Mouse (Mus musculus) gastrocnemius, postnatal 36 days (tissue): ENCODE measurements around the gene Hic1. TPM values are rescaled to one million over a fixed set of nuclear protein-coding genes. Genes with fewer than 3 reads are reported as not detected.
A peak's percentile ranks its signal among the peaks of the same experiment; 100 is the strongest.

Experiments used
- DNase-seq, 2 experiments: peaks; one replicate each; pipeline ENCODE4 v3.0.0; 2022
- intact Hi-C: fragments of 180-260 bp; cut with DNase I; formaldehyde crosslinking; loops from one replicate; pipeline ENCODE4 v1.15.1; 2025
- long read RNA-seq, 2 experiments: library from polyadenylated mRNA; stranded (forward); transcript quantifications; one replicate each; pipeline ENCODE4 v2.0.0; 2021
- total RNA-seq, 2 experiments: library from RNA; stranded (reverse); gene quantifications; 2 replicates each; pipeline ENCODE4 v1.2.3; 2021

The Hic1 gene
- 1 to 10 TPM; 5.1 to 7.2 TPM for total RNA-seq
- long read RNA-seq, experiment 1, partial matches to known transcripts = 0 of 1 reads
- long read RNA-seq, experiment 1, other reads (novel, unspliced or antisense) = 1 of 1 reads
- long read RNA-seq, experiment 2, partial matches to known transcripts = 0 of 1 reads
- long read RNA-seq, experiment 2, other reads (novel, unspliced or antisense) = 0 of 1 reads

DNA sequence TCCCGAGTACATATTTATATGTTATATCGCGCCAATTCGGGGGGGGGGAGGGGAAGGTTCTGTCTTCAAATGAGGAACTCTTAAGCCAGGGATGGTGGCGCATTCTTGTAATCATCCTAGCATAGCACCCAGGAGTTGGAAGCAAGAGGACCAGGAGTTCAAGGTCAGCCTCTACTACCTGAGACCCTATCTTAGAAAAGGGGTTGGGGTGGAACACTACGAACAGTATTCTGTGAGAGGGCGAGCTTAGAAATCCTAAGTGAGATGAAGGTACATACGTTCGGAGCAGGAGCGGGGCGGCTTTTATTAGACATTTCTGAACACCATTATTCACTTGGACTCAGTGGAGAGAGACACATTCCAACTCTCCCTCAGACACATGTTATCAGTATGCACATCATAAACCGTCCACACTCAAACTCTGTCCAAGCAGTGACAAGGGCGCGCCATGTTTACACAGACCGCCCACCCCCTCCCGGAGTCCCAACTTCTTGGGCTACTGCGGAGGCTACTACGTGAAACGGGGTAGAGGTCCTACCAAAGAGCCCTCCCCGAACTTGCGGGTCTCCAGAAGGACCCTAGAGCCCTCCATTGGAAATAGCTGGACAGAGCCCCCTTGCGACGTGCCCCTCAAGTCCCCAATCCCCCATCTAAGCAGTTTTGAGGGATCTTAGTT lies at the start of gene Hic1:
Gene Hic1, minus strand, starts transcription at position 115 of the 676 bp plus-strand sequence.
- no peak for DNase-seq
- intact Hi-C loops = loop anchor here (1.0 kb wide), 1 partner anchor 188 kb away; no protein-coding TSS in a partner anchor

DNA sequence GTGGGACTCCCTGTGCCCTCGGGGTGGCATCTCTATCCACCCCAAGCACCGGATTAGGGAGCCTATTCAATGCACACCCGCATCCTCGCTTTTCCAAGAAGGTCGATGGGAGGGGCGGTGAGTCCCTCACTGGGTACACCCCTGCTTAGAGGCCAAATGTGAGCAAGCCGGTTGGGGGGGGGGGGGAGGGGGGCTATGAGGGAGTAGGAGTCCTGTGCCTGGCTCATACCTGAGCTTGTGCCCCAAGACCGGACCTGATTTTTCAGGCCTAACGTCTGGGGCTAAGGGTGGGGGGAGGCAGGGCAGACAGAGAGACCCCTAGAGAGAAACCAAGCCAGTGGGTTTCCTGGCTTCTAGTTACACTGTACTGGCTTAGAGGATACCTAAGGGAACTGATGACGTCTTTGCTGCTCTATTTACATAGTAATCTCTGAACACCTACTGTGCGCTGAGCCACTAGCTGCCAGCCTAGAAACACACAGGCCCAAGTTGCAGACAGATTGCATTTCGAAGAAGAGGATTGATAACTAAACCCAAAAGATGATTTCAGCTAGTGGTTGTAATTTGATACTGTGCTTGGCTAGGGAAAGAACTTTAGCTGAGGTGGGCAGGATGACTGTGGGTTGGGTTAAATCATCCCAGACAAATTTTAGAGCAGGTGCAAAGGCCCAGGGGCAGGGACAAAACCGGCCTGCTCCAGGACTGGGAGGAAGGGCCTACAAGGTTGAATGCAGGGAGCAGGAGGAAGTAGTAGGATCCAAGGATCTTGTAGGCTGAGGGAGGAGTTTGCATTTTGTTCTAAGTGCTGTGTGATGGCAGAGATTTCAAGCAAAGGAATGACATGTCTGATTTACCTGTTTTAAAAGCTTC lies 45.0 kb upstream of the Hic1 start:
- intact Hi-C loops = no loop called here
- DNase-seq = no peak

DNA sequence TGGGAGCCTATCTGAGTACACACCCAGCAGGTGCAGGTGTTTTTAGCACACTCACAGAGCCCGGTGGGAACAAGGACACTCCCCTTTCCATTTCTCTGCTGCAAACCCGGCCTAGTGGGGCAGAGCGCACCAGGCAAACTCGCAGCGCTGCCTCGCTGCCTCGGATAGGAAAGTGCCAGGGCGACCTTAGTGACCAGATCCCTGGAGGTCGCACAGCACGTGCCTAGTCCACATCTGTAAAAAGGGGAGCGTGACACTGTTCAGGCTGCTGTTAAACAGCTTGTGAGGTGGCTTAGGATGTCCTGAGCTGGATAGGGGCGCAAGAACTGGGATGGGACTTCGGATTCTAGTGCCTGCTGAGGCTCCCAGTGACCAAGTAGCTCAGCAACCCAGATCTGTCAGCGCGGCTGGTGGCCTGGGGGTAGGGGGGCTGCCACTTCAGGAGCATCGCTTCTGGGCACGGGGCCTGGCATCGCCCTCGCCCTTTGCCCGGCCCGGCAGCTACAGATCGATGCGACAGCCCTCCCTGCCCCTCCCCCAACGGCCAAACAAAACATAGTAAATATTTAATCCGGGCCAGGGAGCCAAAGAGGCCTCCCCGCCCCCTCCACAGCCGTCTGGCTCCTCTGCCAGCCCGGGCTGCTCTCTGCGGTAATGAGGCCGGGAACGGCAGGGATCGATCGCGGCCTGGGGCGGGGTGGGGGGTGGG lies 44.2 kb upstream of the Hic1 start:
- intact Hi-C loops = no loop called here
- DNase-seq = peak in 1 of 2 experiments; percentile 24

DNA sequence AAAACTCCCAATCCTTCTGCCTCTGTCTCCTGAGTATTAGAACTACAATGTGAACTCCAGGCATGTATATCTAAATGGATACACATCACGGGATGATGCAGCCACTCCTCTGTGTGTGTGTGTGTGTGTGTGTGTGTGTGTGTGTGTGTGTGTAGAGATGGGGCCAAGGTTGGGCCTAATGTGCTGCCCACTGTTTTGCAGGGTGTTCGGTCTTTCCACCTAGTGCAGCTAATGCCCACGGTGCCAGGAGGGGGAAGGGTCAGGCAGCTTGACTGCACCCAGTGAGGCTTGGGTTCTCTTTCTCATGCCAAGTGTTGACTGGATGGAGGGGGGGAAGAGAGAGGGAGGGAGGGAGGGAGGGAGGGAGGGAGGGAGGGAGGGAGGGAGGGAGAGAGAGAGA lies 43.6 kb upstream of the Hic1 start:
- no peak for DNase-seq
- intact Hi-C loops = no loop called here

DNA sequence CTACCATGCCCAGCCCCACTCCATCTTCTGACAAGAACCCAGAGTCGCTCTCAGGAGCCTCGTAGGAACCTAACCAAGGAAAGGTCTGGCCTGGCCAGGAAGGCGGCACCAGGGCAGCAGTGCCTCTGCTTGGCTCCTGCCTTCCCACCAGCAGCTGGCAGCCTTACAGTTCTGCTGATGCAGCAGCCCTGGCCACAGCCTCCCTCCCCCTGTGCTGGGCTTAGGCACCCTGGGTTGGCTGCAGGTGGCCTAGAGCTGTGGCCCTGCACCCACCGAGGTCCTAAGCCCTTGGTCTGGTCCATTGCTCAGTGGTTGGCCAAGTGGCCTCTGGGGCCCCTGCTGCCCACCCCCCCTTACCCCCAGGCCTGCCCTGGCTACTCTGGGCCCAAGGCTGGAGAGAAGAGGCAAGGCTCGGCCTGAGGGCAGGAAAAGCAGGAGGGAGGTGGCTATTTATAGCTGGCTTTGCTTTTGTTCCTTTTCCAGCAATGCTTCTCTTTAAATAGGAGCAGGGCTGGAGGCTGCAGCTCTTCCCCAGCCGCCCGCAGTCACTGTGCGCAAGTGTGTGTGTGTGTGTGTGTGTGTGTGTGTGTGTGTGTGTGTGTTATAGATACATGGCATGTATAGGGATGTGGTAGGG lies 42.8 kb upstream of the Hic1 start:
- DNase-seq = peak in 1 of 2 experiments; percentile 45
- intact Hi-C loops = no loop called here

DNA sequence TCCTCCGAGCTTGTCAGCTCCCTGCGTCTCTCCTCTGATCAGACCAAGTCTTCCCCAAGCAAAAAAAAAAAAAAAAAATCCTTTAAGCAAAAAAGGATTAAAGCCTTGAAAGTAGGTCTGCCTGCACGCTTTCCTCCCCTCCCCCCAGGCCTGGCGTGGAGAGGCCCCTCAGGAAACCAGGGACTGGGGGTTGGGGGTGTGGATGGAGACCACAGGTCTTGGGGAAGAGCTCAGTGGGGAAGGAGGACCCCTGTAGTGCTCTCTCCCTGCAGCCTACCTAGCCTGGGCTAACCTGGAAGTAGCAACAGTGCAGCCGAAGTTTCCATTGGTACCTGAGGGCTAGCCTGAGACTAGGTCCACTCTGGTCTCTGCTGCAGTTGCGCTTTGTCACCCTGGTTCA lies 41.4 kb upstream of the Hic1 start:
- no peak for DNase-seq
- intact Hi-C loops = no loop called here

DNA sequence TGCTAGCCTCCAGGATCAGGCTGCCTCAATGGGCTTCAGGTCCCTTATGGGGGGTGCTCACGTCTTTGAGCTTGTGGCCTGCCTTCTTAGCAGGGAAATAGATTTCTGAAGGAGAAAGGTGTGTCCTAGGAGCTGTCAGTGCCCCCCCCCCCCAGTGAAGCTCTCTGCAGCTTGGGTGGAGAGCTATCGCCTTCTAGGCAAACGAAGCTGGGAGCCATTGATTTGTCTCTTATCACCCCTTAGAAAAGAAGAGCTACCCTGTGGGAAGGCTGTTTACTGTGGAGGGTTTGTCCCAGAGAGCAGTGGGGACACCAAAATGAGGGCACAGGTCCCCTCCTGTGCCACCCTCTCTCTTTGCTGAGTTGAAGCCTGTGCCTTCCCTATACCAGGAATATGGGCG lies 40.8 kb upstream of the Hic1 start:
- DNase-seq = no peak
- intact Hi-C loops = no loop called here

DNA sequence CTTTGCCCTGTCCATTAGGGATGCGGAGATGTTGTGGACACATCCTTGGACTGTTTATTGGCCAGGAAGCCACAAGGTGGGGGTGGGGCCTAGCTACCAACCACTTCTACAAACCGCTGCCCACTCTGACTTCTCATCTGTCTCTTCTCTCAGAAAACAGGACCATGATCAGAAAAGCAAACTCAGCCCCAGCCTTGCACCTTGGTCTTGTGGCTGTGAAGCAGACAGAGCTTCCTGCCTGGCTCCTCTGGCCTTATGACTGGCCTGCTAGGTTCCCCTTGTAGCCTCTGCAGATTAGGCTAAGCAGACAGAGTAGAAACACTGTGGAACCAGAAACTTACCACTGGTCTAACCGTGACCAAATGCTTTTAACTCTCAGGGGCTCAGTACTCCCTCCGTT lies 40.0 kb upstream of the Hic1 start:
- intact Hi-C loops = no loop called here
- DNase-seq = no peak

DNA sequence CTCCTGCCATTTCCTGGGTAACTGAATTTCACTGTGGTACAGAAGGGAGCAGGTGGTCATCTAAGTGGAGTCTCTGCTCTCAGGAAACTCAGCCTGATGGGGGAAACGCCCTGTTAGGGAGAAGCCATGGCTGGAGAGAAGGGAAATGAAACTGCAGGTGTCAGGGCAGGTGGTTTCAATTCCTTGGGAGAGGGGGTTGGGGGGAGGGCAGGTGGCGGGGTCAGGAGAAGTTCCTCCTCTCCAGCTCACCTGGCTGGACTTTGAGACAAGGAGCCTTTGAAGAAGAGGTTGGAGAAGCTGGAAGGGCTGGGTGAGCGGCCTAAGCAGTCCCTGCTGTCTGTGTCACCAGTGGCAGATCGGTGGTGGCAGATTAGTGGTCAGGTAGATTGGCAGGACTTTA lies 37.0 kb upstream of the Hic1 start:
- DNase-seq = no peak
- intact Hi-C loops = no loop called here

DNA sequence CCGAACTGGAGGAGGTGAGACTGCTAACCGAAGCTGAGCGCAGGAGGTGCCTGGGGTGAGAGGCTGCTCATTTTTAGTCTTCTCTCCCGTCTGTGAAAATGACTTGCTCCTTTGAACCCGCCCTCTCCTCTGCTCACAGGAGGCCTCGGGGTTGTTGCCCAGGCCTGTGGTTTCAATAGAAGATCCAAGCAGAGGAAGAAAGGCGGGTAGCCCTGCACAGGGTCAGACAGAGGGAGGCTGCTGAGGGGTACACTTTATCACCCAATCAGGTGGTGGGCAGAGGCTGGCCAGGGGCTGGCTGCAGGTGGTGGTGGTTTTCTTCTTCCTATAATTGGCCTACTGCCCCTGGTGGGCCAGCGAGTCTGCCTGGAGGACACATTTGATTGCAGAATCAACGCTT lies 35.2 kb upstream of the Hic1 start:
- no peak for DNase-seq
- intact Hi-C loops = no loop called here

DNA sequence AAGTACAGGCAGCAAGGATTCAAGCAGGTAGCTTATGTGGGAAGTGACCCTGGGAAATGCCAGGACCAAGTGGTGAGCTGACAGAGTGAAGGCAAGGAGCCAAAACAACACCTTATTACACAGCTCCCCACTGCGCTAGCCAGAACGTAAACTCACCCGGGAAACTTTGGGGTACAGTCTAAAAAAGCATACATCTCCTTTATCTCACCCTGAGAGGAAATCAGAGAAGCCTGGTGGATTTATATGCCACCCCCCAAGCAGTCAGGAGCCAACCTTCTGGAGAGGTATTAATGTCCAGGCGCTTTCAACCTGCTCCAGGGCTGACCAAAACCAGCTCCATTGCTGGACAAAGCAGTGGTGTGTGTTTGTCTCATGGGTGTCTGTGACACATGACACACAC lies 34.6 kb upstream of the Hic1 start:
- intact Hi-C loops = no loop called here

DNA sequence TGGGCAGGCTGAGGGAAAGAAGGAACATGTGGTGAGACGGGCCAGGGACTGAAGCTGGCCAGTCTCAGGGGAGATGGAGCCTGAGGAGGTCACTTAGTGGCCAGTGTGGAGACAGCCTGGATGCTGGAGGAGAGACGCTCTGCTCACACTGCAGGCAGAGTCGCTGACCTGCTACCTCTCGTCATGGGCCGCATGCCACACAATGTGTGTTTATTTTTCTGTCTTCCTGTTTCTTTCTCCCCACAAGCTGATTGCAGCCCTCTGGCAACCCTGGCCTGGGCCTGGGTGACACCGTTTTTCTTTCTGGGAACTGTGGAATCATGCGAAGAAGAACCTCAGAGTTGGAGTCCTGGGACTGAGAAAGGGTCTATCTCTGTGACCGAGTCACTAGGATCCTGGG lies 32.4 kb upstream of the Hic1 start:
- no peak for DNase-seq
- intact Hi-C loops = no loop called here

More for the DNA sequence above, 34.6 kb upstream of the Hic1 start:
- DNase-seq = no peak

DNA sequence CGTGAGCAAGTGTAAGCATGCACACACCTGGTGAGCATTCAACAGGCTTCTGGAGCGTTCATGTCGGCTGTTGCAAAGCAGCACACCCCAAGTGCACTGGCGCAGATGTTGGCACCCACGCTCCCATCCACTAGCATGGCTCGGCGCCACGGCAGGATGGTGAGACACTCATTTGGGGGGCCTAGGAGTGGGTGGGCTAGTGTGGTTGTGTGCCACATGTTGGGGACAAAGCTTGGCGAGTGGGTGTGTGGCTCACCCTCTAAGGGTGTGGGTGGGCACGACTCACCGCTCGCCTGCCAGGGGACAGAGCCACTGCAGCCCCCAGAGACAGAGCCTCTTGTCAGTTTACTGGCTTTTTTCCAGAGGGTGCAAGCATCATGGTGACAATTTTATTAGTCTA lies 31.6 kb upstream of the Hic1 start:
- intact Hi-C loops = no loop called here
- DNase-seq = no peak

DNA sequence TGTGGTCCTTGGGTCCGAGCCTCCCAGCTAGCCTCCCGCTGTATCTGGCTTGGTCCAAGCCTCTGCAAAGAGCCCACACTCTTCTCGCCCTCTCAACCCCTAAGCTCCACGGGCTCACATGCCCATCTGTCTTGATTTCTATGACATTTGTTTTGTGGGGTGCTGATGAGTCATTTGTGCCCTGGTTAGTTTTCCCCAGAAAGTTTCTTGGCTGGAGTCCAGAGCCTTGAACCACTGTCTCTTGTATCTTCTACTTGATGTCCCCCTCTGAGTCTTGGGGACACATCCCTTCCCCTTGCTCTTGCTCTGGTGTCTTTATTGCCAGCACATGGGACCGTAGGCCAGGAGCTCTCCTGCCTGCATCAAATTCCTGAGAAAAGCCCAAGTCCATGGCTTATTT lies 30.6 kb upstream of the Hic1 start:
- intact Hi-C loops = no loop called here
- no peak for DNase-seq

DNA sequence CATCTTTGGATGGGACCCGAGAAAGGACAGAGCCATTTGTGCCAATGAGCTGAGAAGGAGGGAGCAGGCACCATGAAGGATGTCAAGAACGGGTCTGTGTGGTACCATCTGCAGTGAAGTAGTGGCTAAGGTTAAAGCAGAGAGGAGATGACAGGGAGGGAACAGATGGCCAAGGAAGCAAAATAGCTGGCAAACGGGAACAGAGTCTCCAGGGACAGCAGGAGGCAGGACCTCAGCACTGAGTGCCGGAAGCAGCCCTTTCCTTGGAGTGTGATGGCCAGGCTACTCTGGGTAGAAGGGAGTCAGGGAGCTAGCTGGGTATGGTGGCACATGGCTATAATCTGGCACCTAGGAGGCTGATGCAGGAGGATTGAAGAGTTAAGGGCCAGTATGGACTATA lies 29.5 kb upstream of the Hic1 start:
- no peak for DNase-seq
- intact Hi-C loops = no loop called here

DNA sequence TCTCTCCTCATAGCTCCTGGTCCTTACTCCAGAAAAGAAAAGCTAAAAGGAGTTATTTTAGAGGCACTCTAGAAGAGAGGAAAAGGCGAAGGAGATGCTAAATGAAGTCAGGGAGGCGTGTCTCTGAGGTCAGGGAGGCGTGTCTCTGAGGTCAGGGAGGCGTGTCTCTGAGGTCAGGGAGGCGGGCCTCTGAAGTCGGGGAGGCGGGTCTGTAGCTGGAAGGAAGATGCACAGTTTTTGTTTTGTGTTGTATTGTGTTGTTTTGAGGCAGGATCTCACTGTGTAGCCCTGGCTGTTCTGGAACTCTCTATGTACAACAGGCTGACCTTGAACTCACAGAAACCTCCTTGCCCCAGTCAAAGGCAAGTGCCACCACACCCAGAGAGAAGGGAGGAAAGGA lies 28.6 kb upstream of the Hic1 start:
- intact Hi-C loops = no loop called here
- DNase-seq = no peak

DNA sequence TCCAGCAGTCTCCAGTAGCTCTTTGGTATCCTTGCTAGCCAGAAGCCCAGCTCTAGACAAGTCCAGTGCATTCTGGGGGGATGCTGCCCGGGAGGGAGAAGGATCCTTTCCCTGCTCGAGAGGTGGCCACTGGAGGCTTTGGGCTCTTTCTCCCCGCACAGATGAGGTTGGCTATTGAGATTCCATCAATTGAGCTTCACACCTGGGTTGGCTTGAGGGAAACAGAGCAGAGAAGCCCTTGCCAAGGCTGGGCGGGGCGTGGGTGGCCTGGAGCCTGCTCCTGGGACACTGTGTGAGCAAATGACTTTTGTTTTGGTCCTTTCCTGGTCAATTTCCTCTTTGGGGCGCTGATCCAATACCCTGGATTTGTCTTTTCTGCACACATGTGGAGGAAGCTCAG lies 26.8 kb upstream of the Hic1 start:
- DNase-seq = no peak
- intact Hi-C loops = no loop called here

DNA sequence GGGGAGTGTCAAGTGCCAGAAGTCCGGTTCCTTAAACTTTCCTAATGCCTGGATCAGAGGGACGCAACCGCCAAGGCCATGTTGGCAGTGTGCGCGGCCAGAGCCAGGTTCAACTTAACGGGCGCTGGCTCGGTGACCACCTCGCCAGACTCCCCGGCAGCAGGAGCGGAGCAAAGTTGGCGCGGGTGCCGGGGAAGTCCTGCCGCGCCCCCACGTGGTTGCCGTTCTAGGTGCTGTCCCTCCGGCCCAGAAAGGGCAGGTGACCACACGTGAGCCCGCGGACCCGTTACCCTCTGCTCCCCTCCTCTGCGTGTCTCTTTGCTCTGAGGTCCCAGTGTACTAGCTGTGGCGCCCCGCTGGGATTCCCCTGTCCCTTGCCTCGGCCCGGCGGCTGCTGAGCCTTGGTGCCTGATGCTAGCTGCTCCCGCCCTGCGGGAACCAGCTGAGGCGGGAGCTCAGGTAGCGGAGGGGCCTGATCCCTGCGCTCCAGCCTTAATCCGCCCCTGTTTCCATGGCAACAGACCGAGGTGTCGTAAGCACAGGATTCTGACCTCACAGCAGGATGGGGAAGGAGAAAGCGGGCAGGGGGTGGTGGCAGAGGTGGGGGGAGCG lies 25.6 kb upstream of the Hic1 start:
- no peak for DNase-seq
- intact Hi-C loops = no loop called here

DNA sequence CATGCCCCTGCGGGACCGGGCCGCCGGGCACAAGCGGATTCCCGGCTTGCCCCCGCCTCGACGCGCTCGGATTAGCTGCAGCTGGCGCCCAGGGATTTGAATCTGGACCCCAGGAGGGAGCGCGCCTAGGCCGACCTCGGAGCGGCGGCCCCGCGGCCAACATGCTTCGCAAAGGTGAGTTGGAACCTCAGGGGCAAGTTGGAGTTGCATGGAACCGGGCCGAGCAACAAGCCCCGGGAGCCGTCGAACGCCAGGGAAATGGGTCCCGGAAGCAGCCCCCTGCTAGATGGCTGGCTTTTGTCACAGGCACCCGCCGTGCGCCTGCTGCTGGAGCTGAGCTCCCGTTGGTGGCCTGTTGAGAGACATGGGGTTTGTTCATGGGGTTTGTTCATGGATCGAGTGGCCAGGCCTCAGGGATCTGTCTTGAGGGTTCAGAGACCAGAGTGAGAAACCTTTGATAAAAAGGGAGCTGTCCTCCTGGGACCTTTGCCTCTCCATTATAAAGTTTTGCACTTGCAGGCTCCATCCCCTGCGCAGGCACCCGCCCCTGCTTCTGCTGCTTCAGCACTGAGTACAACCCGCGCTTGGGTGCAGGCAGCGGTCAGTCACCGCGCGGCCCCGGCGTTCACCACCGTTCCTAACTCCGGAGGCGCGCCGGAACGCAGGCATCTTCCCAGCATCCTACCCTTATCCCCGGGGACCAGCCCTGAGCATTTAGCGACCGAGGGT lies 25.0 kb upstream of the Hic1 start:
- intact Hi-C loops = no loop called here

More for the DNA sequence above, 25.0 kb upstream of the Hic1 start:
- no peak for DNase-seq
